Mouse (Mus musculus): ENCODE results near the gene Umad1. TPM values are rescaled to one million over a fixed set of nuclear protein-coding genes. Genes with fewer than 3 reads are reported as not detected.

Umad1 gene
- total RNA-seq, 2 experiments from 2014 or later: 32.3 to 34.7 TPM

DNA sequence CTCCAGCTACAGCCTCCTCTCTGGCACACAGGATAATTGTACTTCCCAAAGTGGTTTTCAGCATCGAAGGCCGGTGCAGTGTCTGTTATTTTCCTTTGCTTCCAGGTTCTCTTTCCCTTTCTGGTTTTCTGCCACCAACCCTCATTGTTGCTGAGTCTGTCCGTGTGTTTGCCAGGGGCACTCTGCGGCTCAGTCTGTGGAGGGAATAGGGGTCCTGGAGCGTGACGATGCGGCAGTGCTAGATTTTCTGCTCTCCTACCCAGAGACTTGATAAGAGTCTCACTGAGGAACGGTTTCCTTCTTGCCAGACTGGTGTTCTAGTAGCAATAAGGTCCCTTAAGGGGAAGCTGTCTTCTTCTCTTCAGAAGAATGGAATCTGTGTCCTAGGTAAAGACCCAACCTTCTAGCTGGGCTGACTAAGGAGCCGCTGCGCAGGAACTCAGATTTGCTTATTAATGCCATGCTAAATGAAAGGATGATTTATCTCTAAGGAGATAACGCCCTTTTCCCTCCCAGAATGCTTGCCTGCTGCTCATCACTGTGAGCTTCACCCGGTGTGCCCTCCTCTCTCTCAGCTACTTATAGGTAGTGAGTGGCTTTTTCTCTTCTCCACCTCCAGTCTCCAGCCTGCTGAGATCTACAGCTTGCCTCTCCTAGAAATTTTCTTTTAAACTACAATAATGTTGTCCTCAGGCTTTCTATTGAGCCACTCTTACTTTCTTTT, 105.1 kb downstream of the Umad1 start:
- DNase-seq (ENCODE audit: low spot score in 2 of 2): no peak

DNA sequence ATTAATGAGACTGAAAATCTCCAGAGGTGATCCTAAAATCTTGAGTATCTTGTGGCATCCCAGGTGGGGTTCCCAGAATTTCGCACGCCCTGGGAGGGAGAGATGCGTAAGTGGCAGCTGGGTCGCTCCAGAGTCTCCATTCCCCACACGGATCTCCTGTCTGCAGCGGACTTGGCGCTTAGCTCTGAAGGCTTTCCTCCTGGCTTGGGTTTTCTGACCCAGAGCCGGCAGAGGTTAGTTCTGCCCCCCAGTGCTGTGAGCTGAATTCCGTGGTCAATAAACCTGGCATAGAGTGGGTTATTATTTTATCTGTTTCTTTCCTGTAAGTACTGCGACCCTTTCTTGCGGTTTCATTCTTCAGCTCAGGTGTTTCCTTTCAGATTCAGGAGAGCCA, 105.7 kb downstream of the Umad1 start:
- DNase-seq (ENCODE audit: low spot score in 2 of 2): no peak

DNA sequence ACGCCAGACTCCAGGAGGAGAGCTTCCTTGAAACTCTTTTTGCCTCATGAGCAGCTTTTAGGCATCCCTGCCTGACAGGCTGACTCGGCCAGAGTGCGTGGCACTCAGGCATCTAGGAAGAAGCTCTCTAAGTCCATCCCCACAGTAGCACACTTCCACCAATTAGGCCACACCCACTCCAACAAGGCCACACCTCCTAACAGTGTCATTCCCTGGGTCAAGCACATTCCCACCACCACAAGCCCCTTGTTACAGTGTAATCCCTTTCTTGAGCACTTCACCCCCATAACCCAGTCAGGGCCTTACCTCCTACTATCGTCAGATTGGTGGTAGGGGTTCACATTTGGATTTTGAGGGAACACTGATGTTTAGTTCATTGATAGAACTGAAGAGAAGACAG, 108.6 kb downstream of the Umad1 start:
- DNase-seq (ENCODE audit: low spot score in 2 of 2): no peak

DNA sequence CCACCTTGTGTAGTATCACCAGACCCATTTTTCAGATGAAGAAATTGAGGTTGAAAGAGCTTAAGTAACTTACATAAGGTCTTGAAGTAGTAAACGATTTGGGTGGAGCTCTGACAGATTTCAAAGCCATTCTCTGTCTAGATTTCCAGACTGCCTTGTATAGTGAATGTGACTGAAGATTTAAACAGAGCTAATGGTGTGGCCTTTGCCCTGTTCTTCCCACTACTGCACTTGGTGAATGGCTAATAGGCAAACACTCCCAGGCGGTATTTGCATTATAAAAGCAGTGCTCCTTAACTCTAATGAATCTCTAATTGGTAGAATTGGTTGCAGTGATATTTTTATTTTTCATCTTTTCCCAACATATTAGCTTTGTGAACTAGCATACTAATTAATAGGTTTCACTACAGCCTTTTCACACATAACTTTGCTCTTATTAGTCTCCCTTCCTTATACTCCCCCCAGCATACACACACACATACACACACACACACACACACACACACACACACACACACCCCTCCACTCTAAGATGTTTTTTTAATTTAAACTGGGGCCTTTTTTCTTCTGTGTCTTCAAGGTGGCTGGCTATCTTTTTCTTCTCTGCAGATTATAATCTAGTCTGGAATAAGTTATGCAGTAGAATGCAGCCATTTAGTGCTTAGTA, 109.2 kb downstream of the Umad1 start:
- DNase-seq (ENCODE audit: low spot score in 2 of 2): no peak

DNA sequence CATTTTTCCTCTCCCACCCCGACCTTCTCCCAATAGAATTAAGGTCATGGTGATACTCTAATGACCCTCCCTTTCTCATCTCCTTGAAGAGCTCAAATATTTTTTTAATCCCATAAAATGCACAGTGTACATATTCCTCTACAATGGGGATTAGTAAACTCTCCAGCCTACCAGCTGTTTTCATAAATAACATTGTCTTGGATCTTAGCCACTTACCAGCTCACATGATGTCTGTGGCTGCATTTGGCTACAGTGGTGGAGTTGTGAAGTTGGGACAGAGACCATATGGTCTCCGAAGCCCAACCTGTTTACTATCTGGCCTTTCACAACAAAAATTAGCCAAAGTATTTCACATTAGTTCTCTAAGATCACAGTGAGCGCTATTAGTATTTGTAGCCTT, 111.5 kb downstream of the Umad1 start:
- no peak for DNase-seq (ENCODE audit: low spot score in 2 of 2)

DNA sequence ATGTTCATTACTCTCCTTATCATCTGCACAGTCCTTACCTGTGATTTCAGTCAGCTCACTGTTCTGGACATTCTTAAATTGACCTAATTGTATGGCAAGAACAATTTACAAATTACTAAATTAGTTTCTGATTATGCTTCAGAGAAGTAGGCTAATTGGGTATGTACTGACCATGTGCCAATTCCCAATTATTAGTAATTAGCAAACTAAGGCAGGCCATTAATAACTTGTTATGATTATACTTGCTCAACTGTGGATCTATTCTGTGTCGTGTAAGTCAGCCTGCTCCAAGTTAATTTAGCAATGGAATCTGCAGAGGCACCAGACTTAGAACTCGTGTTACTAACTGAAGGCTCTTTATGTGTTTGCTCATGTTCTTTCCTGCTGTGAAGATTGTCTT, 114.0 kb downstream of the Umad1 start:
- DNase-seq (ENCODE audit: low spot score in 2 of 2): no peak

DNA sequence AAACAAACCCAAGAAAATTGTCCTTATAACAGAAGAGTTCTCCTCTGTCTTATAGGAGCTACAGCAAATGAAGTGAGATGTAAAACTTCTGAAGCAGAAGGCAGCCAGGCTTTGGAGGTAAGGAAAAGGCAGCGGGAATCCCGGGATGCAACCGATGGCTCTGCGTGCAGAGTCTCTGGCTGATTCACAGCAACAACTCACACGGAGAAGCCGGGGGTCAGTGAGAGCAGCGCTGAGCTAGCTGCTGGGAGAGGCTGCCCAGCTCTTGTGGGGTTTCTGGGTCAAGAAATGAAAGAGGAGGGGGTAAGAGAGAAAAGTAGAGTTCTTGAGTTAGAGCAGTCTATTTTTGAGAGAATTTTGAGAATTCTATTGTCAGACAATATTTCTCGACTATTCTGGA, 114.8 kb downstream of the Umad1 start:
- no peak for DNase-seq (ENCODE audit: low spot score in 2 of 2)

DNA sequence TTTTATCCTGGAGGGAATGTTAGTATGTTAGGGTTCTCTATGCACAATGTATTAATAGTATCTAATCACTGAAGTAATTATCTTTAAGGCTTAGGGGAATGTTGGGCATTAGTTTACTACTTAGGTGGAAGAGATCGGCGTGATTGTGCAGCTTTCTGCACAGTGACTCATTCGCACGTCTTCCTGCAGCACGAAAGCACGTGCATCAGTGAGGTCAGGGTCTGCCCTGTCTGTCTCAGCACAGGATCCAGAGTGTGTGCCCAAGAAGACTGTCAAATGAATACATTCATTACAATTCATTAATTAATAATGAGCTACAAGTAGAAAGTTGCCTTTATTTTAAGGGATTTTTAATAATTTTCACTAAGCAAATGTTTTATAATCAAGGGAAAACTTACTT, 115.2 kb downstream of the Umad1 start:
- no peak for DNase-seq (ENCODE audit: low spot score in 2 of 2)

DNA sequence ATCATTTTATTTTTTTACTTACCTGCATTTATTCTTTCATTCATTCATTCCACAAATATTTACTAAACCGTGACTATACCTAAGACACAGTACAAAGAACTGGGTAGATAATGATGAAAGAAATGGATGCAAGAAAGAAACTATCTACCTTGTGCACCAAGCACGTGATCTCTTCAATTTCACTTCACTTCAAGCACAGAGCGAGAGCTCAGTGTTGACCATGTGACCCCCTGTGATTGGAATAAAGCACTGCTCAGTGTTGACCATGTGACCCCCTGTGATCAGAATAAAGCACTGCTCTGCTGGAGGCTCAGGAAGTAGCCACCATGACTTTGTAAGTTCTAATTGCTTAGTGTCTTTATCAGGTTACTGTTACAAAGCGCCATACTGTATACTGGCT, 115.6 kb downstream of the Umad1 start:
- DNase-seq (ENCODE audit: low spot score in 2 of 2): no peak

DNA sequence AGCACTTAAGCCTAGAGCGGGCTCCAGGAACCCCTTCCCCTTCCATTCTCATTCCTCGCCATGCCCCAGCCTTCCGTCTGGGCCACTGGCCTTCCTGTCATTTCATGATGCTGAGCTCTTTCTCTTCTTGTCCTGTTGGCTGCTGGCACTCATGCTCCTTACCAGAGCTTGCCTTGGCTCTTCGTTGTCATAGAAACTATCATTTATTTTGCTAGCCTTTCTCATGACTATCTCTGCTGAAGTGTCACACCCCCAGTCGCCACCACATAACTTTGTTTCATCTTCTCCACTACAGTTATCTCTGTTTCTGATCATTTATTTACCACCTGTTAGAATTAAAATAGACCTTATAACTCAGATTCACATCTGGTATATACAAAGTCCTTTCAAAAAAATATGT, 117.3 kb downstream of the Umad1 start:
- DNase-seq (ENCODE audit: low spot score in 2 of 2): no peak

DNA sequence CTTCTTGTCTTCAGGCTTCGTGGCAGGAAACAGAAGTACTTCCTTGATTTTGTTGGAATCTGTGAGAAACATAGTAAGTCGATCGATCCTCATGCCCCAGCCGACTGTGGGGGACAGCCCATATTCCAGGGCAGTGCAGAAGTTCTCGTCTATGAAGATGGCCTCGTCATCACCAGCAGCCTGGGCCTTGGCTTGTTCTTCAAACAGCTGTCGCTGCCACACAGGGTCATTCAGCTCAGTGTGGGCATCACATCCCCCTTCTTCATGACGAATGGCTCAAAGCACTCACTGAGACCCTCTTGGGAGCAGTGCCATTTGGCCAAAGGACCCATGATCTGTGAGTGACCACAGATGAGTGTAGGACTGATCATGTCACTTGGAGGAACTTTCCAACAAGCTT, 118.6 kb downstream of the Umad1 start:
- no peak for DNase-seq (ENCODE audit: low spot score in 2 of 2)

DNA sequence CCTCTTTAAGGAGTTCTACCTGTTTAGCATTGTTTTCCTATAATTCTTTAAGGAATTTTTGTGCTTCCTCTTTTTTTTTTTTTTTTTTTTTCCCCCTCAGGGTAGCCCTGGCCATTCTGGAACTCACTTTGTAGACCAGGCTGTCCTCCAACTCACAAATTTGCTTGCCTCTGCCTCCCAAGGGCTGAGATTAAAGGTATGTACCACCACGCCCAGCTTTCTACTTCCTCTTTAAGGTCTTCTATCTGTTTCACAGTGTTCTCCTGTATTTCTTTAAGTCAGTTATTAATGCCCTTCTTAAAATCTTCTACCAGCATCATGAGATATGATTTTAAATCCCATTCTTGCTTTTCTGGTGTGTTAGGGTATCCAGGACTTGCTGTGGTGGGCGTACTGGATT, 130.2 kb downstream of the Umad1 start:
- no peak for DNase-seq (ENCODE audit: low spot score in 2 of 2)

DNA sequence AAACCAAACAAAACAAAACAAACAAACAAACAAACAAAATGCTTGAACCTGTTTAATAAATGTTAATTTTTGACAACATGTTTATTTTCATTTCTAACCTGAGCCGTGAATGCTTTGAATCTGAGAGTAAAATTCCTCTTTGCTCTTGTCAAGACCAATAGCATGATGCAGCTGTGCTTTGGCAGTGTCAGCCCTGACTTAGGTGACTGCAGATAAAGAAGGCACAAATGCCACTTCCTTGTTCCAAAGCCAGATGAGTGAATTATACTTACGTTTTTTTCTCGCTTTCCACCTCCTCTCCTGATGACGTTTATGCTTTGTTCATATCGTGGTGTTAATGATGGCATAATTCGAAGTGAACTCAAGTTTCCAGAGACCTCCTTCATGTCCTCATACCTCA, 131.2 kb downstream of the Umad1 start:
- no peak for DNase-seq (ENCODE audit: low spot score in 2 of 2)

DNA sequence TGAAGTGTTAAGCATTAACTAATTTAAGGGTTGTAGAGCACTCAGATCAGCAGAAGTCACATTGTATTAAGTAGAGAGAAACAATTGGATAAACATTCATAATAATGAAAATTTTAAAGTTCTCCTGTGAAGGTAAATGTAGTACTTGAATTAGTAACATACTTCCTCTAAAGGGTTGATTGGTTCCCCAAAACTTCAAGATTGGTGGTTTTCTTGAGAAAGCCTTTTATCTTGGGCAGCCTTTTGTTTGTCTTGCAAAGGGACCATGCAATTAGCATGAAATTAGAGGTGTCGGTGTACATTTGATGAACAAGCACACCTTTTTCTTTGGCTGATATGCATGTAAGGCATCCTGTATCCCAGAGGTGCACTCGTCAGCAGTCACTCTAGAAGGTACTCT, 131.8 kb downstream of the Umad1 start:
- no peak for DNase-seq (ENCODE audit: low spot score in 2 of 2)

DNA sequence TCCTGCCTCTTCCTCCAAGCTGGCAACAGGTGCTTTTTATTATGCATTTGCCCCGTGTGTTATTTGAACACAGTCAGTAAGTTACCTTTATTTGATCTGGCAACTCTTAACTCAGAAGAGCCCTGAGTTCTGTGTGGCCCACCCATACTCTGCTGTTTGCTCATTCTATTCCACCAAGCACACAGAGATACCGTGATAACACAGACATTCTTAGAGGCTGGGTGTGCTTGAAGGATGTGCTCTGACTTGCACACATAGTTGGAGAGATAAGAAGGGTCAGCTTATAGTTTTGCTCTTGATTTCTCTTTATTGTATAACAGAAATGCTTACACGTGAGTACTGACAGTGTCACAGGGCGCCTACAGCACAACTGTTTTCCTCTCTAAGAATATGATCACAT, 133.9 kb downstream of the Umad1 start:
- no peak for DNase-seq (ENCODE audit: low spot score in 2 of 2)

DNA sequence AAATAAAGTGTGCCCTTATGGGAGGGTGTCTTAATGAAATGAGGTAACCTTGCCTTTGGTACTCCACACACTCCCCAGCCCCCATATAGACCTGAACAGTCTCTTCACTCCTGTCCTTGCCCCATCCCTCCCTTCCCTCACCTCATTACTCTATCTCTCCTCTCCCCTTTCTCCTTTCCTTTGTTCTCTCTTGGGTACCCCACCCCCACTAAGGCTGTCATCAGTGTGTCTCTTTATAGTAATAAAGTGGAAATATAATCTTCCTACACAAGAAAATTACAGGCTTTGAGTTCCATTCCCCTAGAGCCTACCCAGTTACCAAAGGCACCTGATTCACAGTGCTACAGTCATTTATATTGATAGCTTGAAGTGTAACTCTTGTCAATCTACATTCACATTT, 135.0 kb downstream of the Umad1 start:
- no peak for DNase-seq (ENCODE audit: low spot score in 2 of 2)

DNA sequence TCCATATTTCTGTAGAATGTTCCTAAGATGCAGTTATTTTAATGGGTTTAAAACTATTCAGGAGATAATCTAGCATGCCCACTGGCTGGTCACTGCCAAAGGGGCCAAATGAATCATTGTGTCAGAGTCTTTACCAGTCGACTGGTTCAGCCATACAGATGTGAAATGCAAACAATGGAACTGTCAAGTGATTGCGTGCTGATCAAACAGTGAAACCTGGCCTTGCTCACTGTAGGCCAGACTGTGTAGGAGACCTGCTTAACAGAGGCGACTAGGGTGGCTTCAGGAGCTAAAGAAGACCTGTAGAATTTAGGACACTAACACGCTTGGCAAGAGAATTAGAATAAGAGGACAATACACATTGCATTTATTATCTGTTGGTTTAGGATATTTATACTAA, 136.0 kb downstream of the Umad1 start:
- DNase-seq (ENCODE audit: low spot score in 2 of 2): no peak

DNA sequence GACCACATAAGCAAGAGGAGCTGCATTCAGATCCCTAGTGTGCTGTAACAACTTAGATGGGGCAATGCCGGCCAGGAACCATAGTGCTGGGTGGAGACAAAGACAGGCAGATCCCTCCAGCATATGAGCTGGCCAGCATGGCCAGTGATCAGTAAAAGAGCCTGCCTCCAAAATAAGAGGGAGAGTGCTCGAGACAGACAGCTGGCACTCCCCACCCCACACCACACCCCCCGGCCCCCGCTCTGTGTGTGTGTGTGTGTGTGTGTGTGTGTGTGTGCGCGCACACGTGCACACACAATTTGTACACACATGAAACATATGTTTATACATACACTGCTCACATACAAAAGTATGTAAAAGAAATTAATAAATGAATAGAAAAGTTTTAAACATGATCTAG, 138.2 kb downstream of the Umad1 start:
- no peak for DNase-seq (ENCODE audit: low spot score in 2 of 2)

DNA sequence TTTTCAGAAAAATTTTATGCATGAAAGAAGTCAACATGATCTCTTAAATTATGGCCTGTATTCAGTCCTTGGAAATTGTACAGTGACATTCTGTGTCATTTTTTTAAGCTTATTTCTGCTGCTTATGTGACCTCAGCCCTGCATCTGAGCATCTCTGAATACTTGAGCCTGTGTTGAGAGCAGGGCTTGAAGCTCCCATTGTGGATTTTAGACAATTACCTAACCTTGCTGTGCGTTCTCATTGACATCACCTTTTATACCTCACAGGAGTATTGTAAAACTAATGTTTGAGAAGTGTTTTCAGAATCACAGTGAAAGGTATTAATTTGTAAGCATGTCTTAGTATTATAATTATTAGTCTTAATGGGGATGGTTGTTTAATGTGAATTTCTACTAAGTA, 140.6 kb downstream of the Umad1 start:
- DNase-seq (ENCODE audit: low spot score in 2 of 2): no peak

DNA sequence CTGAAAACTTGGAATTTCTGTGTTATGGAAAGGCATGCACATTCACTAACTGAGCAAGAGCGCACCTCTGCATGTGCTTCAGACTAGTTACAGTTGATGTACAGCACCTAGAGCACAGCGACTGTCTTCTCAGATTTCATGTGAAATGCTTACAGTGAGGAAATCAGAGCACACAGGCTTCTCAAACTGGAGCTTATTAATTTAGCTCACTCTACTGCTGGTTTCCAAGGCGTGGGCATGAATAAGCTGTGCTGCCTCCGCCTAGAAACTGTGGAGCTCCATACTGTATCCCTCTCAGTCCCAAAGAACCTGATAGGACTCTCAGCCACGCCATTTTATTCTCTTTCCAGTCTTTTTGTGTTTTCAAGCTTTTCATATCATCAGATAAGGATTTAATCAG, 144.0 kb downstream of the Umad1 start:
- peak in 1 of 2 experiments; percentile 55 for DNase-seq (ENCODE audit: low spot score in 2 of 2)

DNA sequence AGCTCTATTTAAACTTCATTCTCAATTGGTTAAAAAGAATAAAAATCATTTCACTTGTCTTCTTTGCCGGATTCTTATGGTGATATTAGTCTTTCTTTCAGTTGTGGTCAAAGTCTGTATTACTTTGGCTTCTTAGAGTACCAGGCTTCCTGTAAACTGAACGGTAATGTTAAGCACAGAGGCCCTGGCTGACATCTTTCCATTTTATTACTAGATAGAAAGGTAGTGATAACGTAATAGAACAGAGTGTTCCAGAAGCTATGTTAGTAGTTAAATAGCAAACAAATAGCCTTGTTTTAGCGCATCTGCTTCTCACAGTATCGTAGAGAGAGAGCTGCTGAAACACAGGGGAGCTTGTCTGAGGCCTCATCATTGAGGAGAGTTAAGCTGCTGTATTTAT, 146.8 kb downstream of the Umad1 start:
- DNase-seq (ENCODE audit: low spot score in 2 of 2): no peak

DNA sequence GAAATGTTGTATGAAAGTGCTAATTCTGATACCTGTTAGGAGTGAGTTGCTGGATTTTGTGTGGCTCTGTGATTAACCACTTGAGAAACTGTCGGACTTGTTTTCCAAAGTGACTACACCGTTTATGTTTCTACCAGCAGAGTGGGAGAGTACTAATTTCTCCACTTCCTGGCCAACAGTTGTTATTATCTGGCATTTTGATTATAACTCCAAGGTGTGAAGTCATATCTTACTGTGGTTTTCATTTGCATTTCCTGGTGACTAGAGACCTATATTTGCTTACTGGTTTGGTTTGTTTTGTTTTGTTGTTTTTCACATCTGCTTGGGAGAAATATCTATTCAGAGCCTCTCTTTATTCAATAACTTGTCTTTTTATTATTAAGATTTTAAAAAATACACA, 149.2 kb downstream of the Umad1 start:
- no peak for DNase-seq (ENCODE audit: low spot score in 2 of 2)

DNA sequence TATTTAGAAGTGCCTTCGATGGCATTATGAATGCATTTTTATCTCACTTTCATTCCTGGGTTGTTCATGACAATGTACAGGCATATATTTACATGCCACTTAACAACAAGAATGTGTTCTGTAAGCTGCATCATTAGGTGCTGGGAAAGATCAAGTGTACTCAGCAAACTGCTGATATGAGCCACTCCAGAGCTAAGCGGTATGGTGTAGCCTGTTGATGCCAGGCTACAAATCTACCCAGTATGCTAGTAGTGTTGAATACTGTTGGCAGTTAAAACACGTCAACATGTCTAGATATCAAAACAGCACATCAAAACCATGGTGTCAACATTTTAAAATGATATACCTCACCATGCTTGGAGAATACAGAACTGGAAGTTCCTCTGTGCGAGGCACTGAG, 150.8 kb downstream of the Umad1 start:
- DNase-seq (ENCODE audit: low spot score in 2 of 2): no peak

Measured in layer of hippocampus, adult 18-20 months (tissue).